Mouse (Mus musculus) embryonic facial prominence, embryonic 10.5 days (tissue): ENCODE measurements at regions not wholly inside any gene's neighbourhood (a gene's known extent, or its start where the extent isn't known, plus 50 kb on each side); places are given as distances from the start of the nearest gene placed in this dataset.

Experiments used
- DNase-seq: peaks from one replicate; pipeline ENCODE4 v3.0.0-alpha.2; 2017; ENCODE audit warnings: low spot score
- H3K27ac ChIP-seq: fragments of 300-500 bp; sonication (generic); replicated peaks from 2 replicates; pipeline ENCODE4 v1.5.1; 2016; ENCODE audit warnings: mild to moderate bottlenecking
- H3K27me3 ChIP-seq: fragments of 300-500 bp; sonication (generic); replicated peaks from 2 replicates; pipeline ENCODE4 v1.6.1; 2016; ENCODE audit warnings: low read depth, mild to moderate bottlenecking; ENCODE audit not compliant: poor library complexity, severe bottlenecking
- H3K36me3 ChIP-seq: fragments of 300-500 bp; sonication (generic); replicated peaks from 2 replicates; pipeline ENCODE4 v1.6.1; 2016; ENCODE audit warnings: mild to moderate bottlenecking, moderate library complexity
- H3K4me1 ChIP-seq: fragments of 300-500 bp; sonication (generic); 2 replicates; pipeline ENCODE4 v1.6.1; 2016
- H3K4me3 ChIP-seq: fragments of 300-500 bp; sonication (generic); 2 replicates; pipeline ENCODE4 v1.5.1; 2016; ENCODE audit warnings: mild to moderate bottlenecking, moderate library complexity
- H3K9me3 ChIP-seq: fragments of 300-500 bp; sonication (generic); 2 replicates; pipeline ENCODE4 v1.6.1; 2016; ENCODE audit warnings: mild to moderate bottlenecking
- WGBS: fragments of 180-500 bp; shearing (Covaris S2); methylation state at CpG from one replicate; pipeline ENCODE4 v1.1.7; 2016; 5-methylcytosine and 5-hydroxymethylcytosine counted together

- no peak overlapping the region for H3K27ac ChIP-seq
- no peak overlapping the region for H3K4me3 ChIP-seq
- no peak for DNase-seq
- H3K9me3 ChIP-seq = peaks cover 2% of the 10 kb centered on the region; the same call in 1 of the 2 replicates
- WGBS = 85% methylated on average over 2 of the region's 2 CpGs
- H3K4me1 ChIP-seq = no peaks in the 10 kb centered on the region
- no peaks in the 10 kb centered on the region for H3K36me3 ChIP-seq
- H3K27me3 ChIP-seq = no peaks in the 10 kb centered on the region
Measured at GRCm38 (mm10) chr12:44145321-44145720, 64.8 kb downstream of the Dnajb9 start.

GRCm38 (mm10) chr12:44139026-44139425, 71.1 kb downstream of the Dnajb9 start:
- Histone ChIP-seq H3K27me3 (no peaks in the 10 kb centered on the region), H3K4me1 (no peaks in the 10 kb centered on the region), H3K27ac (no peak overlapping the region), H3K36me3 (no peaks in the 10 kb centered on the region), H3K4me3 (no peak overlapping the region), H3K9me3 (no peaks in the 10 kb centered on the region)
- DNase-seq = no peak
- WGBS = 91% methylated on average over 1 of the region's 1 CpGs

- no peak overlapping the region for H3K27ac ChIP-seq
Measured at GRCm38 (mm10) chr12:44128874-44129273, 81.3 kb downstream of the Dnajb9 start.

GRCm38 (mm10) chr12:44105085-44105484, 105.0 kb downstream of the Dnajb9 start:
- Histone ChIP-seq H3K4me3 (no peak overlapping the region), H3K27ac (no peak overlapping the region), H3K4me1 (no peaks in the 10 kb centered on the region), H3K9me3 (no peaks in the 10 kb centered on the region), H3K36me3 (no peaks in the 10 kb centered on the region), H3K27me3 (no peaks in the 10 kb centered on the region)
- DNase-seq = no peak
- WGBS = 49% methylated on average over 2 of the region's 2 CpGs

More at GRCm38 (mm10) chr12:44128874-44129273, 81.3 kb downstream of the Dnajb9 start:
- Histone ChIP-seq H3K4me3 (no peak overlapping the region), H3K27me3 (no peaks in the 10 kb centered on the region), H3K36me3 (no peaks in the 10 kb centered on the region), H3K4me1 (no peaks in the 10 kb centered on the region), H3K9me3 (no peaks in the 10 kb centered on the region)
- 92% methylated on average over 8 of the region's 8 CpGs for WGBS
- DNase-seq = no peak

- WGBS = 93% methylated on average over 1 of the region's 1 CpGs
- Histone ChIP-seq H3K4me3 (no peak overlapping the region), H3K27ac (no peak overlapping the region), H3K27me3 (no peaks in the 10 kb centered on the region), H3K36me3 (no peaks in the 10 kb centered on the region), H3K4me1 (no peaks in the 10 kb centered on the region), H3K9me3 (no peaks in the 10 kb centered on the region)
- DNase-seq = no peak
Measured at GRCm38 (mm10) chr12:44099188-44099587, 110.9 kb downstream of the Dnajb9 start.

- H3K4me3 ChIP-seq = no peak overlapping the region
- H3K27ac ChIP-seq = no peak overlapping the region
- no peaks in the 10 kb centered on the region for H3K9me3 ChIP-seq
- H3K36me3 ChIP-seq = no peaks in the 10 kb centered on the region
- no peak for DNase-seq
- H3K27me3 ChIP-seq = no peaks in the 10 kb centered on the region
- WGBS = 91% methylated on average over 5 of the region's 5 CpGs
- no peaks in the 10 kb centered on the region for H3K4me1 ChIP-seq
Measured at GRCm38 (mm10) chr12:44071766-44072165, 138.4 kb downstream of the Dnajb9 start.

GRCm38 (mm10) chr12:44056493-44057163, 153.5 kb downstream of the Dnajb9 start:
- WGBS = 92% methylated on average over 2 of the region's 2 CpGs
- DNase-seq = no peak
- Histone ChIP-seq H3K27me3 (no peaks in the 10 kb centered on the region), H3K4me3 (no peak overlapping the region), H3K36me3 (no peaks in the 10 kb centered on the region), H3K27ac (no peak overlapping the region), H3K9me3 (no peaks in the 10 kb centered on the region), H3K4me1 (no peaks in the 10 kb centered on the region)

- Histone ChIP-seq H3K4me1 (no peaks in the 10 kb centered on the region), H3K9me3 (no peaks in the 10 kb centered on the region), H3K36me3 (no peaks in the 10 kb centered on the region), H3K27me3 (no peaks in the 10 kb centered on the region), H3K27ac (no peak overlapping the region), H3K4me3 (no peak overlapping the region)
- WGBS = 74% methylated on average over 2 of the region's 2 CpGs
- no peak for DNase-seq
Measured at GRCm38 (mm10) chr12:44045806-44046205, 164.3 kb downstream of the Dnajb9 start.

GRCm38 (mm10) chr12:44044388-44045105, 165.6 kb downstream of the Dnajb9 start:
- WGBS = 76% methylated on average over 14 of the region's 14 CpGs
- Histone ChIP-seq H3K36me3 (no peaks in the 10 kb centered on the region), H3K9me3 (no peaks in the 10 kb centered on the region), H3K27ac (no peak overlapping the region), H3K4me3 (no peak overlapping the region), H3K27me3 (no peaks in the 10 kb centered on the region), H3K4me1 (no peaks in the 10 kb centered on the region)
- no peak for DNase-seq

GRCm38 (mm10) chr12:44006795-44007194, 203.3 kb downstream of the Dnajb9 start:
- Histone ChIP-seq H3K4me3 (no peak overlapping the region), H3K27me3 (no peaks in the 10 kb centered on the region), H3K9me3 (no peaks in the 10 kb centered on the region), H3K36me3 (no peaks in the 10 kb centered on the region), H3K27ac (no peak overlapping the region), H3K4me1 (no peaks in the 10 kb centered on the region)
- WGBS = 65% methylated on average over 2 of the region's 2 CpGs
- no peak for DNase-seq

GRCm38 (mm10) chr12:43983548-43983947, 226.6 kb downstream of the Dnajb9 start:
- Histone ChIP-seq H3K4me3 (no peak overlapping the region), H3K27ac (no peak overlapping the region), H3K36me3 (no peaks in the 10 kb centered on the region), H3K9me3 (no peaks in the 10 kb centered on the region; the same call in 1 of the 2 replicates), H3K27me3 (no peaks in the 10 kb centered on the region), H3K4me1 (no peaks in the 10 kb centered on the region)
- 83% methylated on average over 1 of the region's 1 CpGs for WGBS
- no peak for DNase-seq

GRCm38 (mm10) chr12:43963973-43964372, 246.2 kb downstream of the Dnajb9 start:
- Histone ChIP-seq H3K9me3 (no peaks in the 10 kb centered on the region), H3K4me3 (no peak overlapping the region), H3K27me3 (no peaks in the 10 kb centered on the region), H3K27ac (no peak overlapping the region), H3K4me1 (no peaks in the 10 kb centered on the region), H3K36me3 (no peaks in the 10 kb centered on the region)
- WGBS = 88% methylated on average over 1 of the region's 1 CpGs
- no peak for DNase-seq

- Histone ChIP-seq H3K4me3 (no peak overlapping the region), H3K36me3 (no peaks in the 10 kb centered on the region), H3K27me3 (no peaks in the 10 kb centered on the region), H3K9me3 (no peaks in the 10 kb centered on the region), H3K4me1 (no peaks in the 10 kb centered on the region), H3K27ac (no peak overlapping the region)
- no peak for DNase-seq
- 84% methylated on average over 6 of the region's 6 CpGs for WGBS
Measured at GRCm38 (mm10) chr12:43962551-43963120, 247.5 kb downstream of the Dnajb9 start.
